Mouse (Mus musculus) embryonic fibroblast, embryonic 13.5 days (primary cell): ENCODE results near the gene Urb1.

Source experiments
- CTCF ChIP-seq: IDR thresholded peaks from 2 replicates; pipeline ENCODE4 v1.5.1; 2011; ENCODE audit warnings: mild to moderate bottlenecking, control low read depth, low read length, moderate library complexity, borderline replicate concordance; ENCODE audit not compliant: insufficient read depth
- POLR2A ChIP-seq: IDR thresholded peaks from 2 replicates; pipeline ENCODE4 v1.6.1; 2011; ENCODE audit warnings: low read depth, mild to moderate bottlenecking, control low read depth, low read length, moderate library complexity

GRCm38 (mm10) chr16:90774646-90775045, 35.6 kb downstream of the Urb1 start:
- TF ChIP-seq CTCF (no peak), POLR2A (no peak)
